Mouse (Mus musculus) left cerebral cortex, postnatal 4 days (tissue): ENCODE results near the gene Axin1. TPM values are rescaled to one million over a fixed set of nuclear protein-coding genes. Genes with fewer than 3 reads are reported as not detected.
"Not testable (repeated sequence)": the region's sequence is repeated elsewhere in the genome, so short reads cannot be mapped to it uniquely, and the experiment has no call there.

ENCODE experiments used
- DNase-seq: peaks from one replicate; pipeline ENCODE4 v3.0.0-alpha.2; 2022
- intact Hi-C: fragments of 180-260 bp; cut with DNase I; formaldehyde crosslinking; loops from one replicate; pipeline ENCODE4 v1.15.1; 2025
- total RNA-seq, 2 experiments: library from RNA; stranded (reverse); gene quantifications; 2 replicates each; pipeline ENCODE4 v1.2.3; 2021

Gene Axin1
- total RNA-seq, 2 experiments from 2014 or later = 37.5 to 37.8 TPM

- DNase-seq = peak; percentile 60
- intact Hi-C loops = no loop called here
Observed at GRCm38 (mm10) chr17:26119766-26120710, 18.4 kb upstream of the Axin1 start.

GRCm38 (mm10) chr17:26122431-26123140 is 15.9 kb upstream of the Axin1 start:
- intact Hi-C loops = no loop called here
- peak; percentile 47 for DNase-seq

DNA sequence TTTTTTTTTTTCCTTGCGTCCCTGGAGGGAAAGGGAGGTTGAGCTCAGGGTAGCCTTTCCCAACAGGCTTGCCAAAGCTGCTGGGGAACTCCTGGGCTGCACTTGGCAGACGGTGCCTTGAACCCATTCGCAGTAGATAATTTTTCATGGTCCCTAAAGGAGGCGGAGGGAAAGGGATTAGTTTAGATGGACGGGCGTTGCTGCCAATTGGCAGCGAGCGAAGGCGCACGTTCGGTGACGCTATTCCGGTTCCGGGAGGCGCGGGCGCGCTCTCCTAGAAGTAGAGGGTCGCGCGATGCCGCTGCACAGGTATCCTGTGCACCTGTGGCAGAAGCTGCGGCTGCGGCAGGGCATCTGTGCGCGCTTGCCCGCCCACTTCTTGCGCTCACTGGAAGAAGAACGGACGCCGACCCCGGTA is 15.2 kb upstream of the Axin1 start, which contains the start of gene Mrpl28:
TSS of gene Mrpl28 (plus strand) at position 234 of the 418 bp plus-strand sequence.
- peak; percentile 98 for DNase-seq
- intact Hi-C loops = no loop called here

- DNase-seq = no peak
- intact Hi-C loops = no loop called here
Observed at GRCm38 (mm10) chr17:26124560-26124959, 13.9 kb upstream of the Axin1 start.

DNA sequence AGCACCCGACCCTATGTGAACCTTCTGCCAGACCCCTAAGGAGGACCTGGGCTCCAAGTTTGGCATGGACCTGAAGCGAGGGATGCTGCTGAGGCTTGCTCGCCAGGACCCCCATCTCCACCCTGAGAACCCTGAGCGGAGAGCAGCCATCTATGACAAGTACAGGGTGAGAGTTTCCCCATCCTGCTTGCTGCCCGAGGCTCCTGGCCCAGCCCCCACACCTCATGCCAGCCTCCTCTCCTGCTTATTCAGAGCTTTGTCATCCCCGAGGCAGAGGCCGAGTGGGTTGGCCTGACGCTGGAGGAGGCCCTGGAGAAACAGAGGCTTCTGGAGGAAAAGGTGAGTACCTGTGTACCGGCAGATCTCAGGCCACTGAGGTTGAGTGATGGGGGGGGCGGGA is 13.3 kb upstream of the Axin1 start:
- intact Hi-C loops = no loop called here
- no peak for DNase-seq

- DNase-seq = no peak
- intact Hi-C loops = loop anchor here (10.0 kb wide), 1 partner anchor 114 kb away; the partner anchor contains the start of gene Fam234a
Observed at GRCm38 (mm10) chr17:26131062-26131732, 7.3 kb upstream of the Axin1 start.

DNA sequence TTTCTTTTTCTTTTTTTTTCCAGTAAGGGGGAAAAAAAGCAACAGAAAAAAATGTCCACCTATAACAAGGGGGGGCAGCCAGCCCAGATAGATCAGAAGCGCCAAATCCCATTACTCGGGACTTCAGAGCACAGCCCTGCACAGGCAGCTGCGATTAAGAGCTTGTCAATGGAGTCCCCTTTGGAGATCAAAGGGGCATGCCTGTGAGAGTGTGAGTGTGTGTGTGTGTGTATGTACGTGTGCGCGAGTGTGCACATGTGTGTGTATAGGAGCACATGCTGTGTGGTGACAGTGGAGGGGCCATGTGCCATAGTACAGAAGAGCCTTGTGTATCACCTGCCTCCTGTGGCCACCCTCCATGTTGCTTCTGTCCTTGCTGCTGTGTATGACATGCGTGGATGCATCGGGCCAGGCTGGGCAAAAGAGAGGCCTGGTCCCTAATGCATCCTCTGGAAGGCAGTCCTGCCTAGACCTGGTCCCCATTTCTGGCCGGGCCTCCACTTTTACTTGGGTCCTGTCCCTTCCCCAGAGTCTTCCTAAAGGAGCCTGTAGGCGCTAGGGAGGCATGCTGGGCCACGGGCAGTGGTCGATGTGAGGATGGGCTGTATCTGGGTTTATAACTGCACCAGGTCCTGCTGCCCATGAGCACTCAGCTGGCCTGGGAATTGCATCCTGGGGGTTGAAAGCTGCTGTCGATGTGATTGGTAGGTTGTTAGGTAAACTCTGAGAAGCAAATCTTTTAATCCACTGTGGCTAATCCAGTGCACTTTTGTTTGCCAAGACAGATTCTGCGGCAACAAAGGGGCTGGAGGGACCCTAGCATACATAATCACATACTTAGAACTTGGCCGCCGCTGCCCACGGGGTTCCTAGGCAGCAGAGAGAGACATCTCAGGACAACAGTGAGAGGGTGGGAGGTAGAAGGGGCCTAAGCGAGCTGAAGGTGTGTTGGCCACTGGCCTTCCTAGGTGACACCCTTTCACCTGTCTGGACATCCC is 6.3 kb upstream of the Axin1 start:
- no peak for DNase-seq

GRCm38 (mm10) chr17:26137106-26137750 is 1.3 kb upstream of the Axin1 start:
- intact Hi-C loops = loop anchor here (10.0 kb wide), 1 partner anchor 108 kb away; the partner anchor contains the start of gene Fam234a
- no peak for DNase-seq

More for the DNA sequence above, 6.3 kb upstream of the Axin1 start:
- intact Hi-C loops = loop anchor here (10.0 kb wide), 1 partner anchor 113 kb away; the partner anchor contains the start of gene Fam234a

DNA sequence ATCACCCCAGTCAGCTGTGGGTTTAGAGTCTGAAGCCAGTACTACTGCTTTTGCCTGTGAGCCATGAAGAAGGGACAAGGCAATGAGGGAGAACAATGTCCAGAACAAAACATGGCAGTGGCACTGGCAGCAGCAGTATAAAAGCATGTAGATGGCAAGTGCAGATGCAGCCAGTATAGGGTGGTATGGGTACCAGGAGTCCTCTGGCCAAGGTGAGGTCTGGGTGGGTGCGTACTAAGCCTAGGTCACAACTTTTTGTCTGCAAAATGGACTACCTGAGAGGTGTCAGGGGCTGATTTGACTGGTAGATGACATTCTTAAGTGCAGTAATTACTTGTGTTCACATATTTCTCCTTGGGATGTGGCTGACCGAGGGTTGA is 747 bp upstream of the Axin1 start:
- DNase-seq = no peak
- intact Hi-C loops = loop anchor here (10.0 kb wide), 1 partner anchor 107 kb away; the partner anchor contains the start of gene Fam234a

DNA sequence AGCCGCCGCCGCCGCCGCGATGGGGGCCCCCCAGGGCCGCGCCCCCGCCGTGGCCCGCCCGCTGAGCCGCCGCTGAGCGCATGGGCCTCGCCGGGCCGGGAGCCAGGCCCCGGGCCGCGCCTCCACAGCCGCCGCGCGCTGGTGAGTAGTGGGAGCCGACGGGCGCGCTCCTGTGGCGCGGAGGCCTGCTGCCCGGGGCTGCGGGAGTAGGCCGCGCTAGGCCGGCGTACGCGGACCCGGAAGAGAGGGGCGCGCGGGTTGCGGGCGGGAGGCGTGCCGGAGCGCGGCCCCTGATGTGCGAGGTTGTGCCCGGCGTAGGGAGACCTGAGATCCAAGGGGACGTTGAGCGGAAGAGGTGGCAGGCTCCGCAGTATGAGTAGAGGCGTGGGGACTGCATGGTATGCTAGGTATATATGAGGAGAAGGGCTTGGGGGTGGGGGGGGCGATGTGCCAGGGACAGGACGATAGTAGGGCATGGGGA is 453 bp downstream of the Axin1 start:
- DNase-seq = peak; percentile 53

GRCm38 (mm10) chr17:26142796-26143195 is 4.3 kb downstream of the Axin1 start:
- no peak for DNase-seq
- intact Hi-C loops = no loop called here

More for the DNA sequence above, 453 bp downstream of the Axin1 start:
- intact Hi-C loops = loop anchor here (10.0 kb wide), 1 partner anchor 106 kb away; the partner anchor contains the start of gene Fam234a

DNA sequence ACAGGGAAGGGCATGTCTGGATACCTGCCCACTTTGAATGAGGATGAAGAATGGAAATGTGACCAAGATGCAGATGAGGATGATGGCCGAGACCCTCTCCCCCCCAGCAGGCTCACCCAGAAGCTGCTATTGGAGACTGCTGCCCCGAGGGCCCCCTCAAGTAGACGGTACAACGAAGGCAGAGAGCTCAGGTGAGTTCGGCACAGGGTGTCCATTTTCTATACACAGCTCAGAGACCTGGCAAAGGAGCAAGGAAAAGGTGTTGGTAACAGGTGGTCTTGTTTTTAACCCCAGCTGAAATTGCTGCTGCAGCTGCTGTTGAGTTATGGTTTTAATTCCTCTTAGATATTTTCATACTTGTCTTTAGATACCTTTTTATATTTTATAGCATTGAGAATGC is 4.9 kb downstream of the Axin1 start:
- intact Hi-C loops = no loop called here
- DNase-seq = no peak

- DNase-seq = no peak
- intact Hi-C loops = no loop called here
Observed at GRCm38 (mm10) chr17:26149056-26149455, 10.6 kb downstream of the Axin1 start.

DNA sequence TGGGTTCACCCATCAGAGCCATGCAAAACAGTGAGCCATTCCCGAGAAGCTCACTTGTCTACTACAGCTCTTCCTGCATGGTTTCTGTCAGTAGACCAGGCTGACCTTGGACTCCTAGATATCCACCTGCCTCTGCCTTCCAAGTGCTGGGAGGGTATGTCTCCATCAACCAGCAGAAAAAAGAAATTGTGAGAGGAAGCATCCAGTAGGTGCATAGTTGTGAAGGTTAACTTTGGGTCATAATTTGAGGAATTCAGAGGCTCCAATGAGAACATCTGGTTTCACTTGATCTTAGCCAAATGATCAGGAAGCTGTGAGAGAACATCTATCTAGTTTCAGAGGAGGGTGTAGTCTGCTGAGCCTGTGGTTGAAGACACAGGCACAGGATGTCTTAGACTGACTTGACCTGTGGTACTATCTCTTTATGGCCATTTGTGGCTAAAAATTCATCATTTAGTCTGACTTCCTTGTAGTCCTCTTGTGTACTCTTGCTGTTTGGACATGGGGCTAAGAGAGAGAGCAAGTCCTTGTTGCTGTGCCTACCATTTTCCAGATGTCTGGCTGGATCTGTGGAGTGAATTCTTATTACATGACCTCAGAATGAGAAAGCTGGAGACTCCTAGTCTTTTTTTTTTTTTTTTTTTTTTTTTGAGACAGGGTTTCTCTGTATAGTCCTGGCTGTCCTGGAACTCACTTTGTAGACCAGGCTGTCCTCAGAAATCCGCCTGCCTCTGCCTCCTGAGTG is 13.6 kb downstream of the Axin1 start:
- no peak for DNase-seq
- intact Hi-C loops = no loop called here

DNA sequence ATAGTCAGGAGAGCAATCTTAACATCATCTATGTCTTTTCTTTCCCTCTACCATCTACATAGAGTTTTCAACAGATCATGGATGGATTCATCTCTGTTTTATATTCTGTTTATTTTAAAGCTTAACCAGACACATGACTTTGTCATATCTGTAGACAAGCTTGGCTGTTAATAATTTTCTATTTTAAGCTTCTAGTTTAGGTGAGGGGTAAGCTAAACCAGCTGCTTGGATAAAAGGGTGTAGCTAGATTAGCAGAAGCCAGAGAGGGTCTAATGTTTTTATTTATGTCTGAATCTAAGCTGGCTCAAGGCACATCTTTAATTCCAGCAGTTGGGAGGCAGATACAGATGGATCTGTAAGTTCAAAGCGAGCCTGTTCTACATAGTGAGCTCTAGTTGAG is 24.2 kb downstream of the Axin1 start:
- intact Hi-C loops = no loop called here
- no peak for DNase-seq

GRCm38 (mm10) chr17:26168039-26168438 is 29.6 kb downstream of the Axin1 start:
- intact Hi-C loops = no loop called here
- DNase-seq = no peak

- intact Hi-C loops, DNase-seq: not testable (repeated sequence)
Observed at GRCm38 (mm10) chr17:26175248-26175647, 36.8 kb downstream of the Axin1 start.

DNA sequence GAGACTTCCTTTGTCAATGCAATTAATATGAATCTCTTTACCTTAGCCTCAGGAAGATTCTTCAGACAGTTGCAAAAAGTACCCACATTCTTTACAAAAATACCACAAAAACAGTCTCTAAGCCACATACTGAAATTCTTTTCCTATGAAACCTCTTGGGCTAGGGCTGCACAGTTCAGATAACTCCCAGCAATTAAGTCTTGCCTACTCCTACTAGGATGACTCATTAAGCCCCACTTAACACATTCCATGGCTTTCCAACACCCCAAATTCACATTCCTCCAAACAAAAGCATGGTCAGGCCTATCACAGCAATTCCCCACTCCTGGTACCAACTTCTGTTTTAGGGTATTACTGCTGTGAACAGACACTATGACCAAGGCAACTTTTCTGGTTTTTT is 40.1 kb downstream of the Axin1 start:
- no peak for DNase-seq
- intact Hi-C loops = no loop called here
